Mouse (Mus musculus): ENCODE data around the gene Gm20388.

The Gm20388 gene

GRCm38 (mm10) chr8:124361773-124362427, 4451.3 kb downstream of the Gm20388 start:
- DNase-seq (ENCODE audit: inconsistent ontology term): no peak

GRCm38 (mm10) chr8:124362589-124362988, 4451.9 kb downstream of the Gm20388 start:
- no peak for DNase-seq (ENCODE audit: inconsistent ontology term)

GRCm38 (mm10) chr8:124363337-124363736, 4452.7 kb downstream of the Gm20388 start:
- DNase-seq (ENCODE audit: inconsistent ontology term): no peak

- DNase-seq (ENCODE audit: inconsistent ontology term): peak; percentile 48
Measured at GRCm38 (mm10) chr8:124368213-124368612, 4457.6 kb downstream of the Gm20388 start.

GRCm38 (mm10) chr8:124370422-124371183, 4460.0 kb downstream of the Gm20388 start:
- no peak for DNase-seq (ENCODE audit: inconsistent ontology term)

- no peak for DNase-seq (ENCODE audit: inconsistent ontology term)
Measured at GRCm38 (mm10) chr8:124371410-124372123, 4460.9 kb downstream of the Gm20388 start.

GRCm38 (mm10) chr8:124373753-124374152, 4463.1 kb downstream of the Gm20388 start:
- DNase-seq (ENCODE audit: inconsistent ontology term): no peak

- DNase-seq (ENCODE audit: inconsistent ontology term): no peak
Measured at GRCm38 (mm10) chr8:124375168-124375567, 4464.5 kb downstream of the Gm20388 start.

- DNase-seq (ENCODE audit: inconsistent ontology term): peak; percentile 25
Measured at GRCm38 (mm10) chr8:124375727-124376126, 4465.1 kb downstream of the Gm20388 start.

GRCm38 (mm10) chr8:124376406-124376805, 4465.8 kb downstream of the Gm20388 start:
- no peak for DNase-seq (ENCODE audit: inconsistent ontology term)

- no peak for DNase-seq (ENCODE audit: inconsistent ontology term)
Measured at GRCm38 (mm10) chr8:124379289-124379688, 4468.6 kb downstream of the Gm20388 start.

- DNase-seq (ENCODE audit: inconsistent ontology term): no peak
Measured at GRCm38 (mm10) chr8:124382235-124382634, 4471.6 kb downstream of the Gm20388 start.

- no peak for DNase-seq (ENCODE audit: inconsistent ontology term)
Measured at GRCm38 (mm10) chr8:124384336-124384735, 4473.7 kb downstream of the Gm20388 start.

- DNase-seq (ENCODE audit: inconsistent ontology term): no peak
Measured at GRCm38 (mm10) chr8:124386225-124386899, 4475.7 kb downstream of the Gm20388 start.

- no peak for DNase-seq (ENCODE audit: inconsistent ontology term)
Measured at GRCm38 (mm10) chr8:124389495-124389894, 4478.9 kb downstream of the Gm20388 start.

GRCm38 (mm10) chr8:124391191-124391590, 4480.6 kb downstream of the Gm20388 start:
- DNase-seq (ENCODE audit: inconsistent ontology term): peak; percentile 83

- DNase-seq (ENCODE audit: inconsistent ontology term): no peak
Measured at GRCm38 (mm10) chr8:124392271-124393012, 4481.8 kb downstream of the Gm20388 start.

- DNase-seq (ENCODE audit: inconsistent ontology term): no peak
Measured at GRCm38 (mm10) chr8:124393013-124393412, 4482.4 kb downstream of the Gm20388 start.

- no peak for DNase-seq (ENCODE audit: inconsistent ontology term)
Measured at GRCm38 (mm10) chr8:124393927-124394326, 4483.3 kb downstream of the Gm20388 start.

- DNase-seq (ENCODE audit: inconsistent ontology term): no peak
Measured at GRCm38 (mm10) chr8:124394951-124395350, 4484.3 kb downstream of the Gm20388 start.

Data from Muller cell, postnatal 12 days (primary cell).